In the genomic region with DNA sequence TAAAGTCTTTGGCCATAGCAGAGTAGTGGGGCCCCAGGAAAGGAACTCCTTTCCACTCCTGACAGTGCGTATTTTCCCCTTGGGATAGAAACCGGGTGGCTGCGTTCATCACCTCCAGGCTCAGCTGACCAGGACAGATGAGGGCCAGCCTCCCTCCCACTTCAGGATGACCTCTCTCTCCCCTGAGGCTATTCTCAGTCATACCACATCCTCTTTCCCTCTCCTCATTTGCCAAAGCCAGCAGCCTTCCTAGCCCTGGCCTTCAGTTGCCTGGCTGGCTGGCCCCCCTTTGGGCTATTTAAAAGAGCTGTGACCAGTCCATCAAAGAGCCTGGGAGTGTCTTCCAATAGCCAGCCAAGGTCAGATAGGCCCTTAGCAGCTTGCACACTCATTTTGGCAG, we compare ENCODE assay signal across 13 mouse cellular contexts. TPM values are rescaled to one million over a fixed set of nuclear protein-coding genes. Genes with fewer than 3 reads are reported as not detected.
DNase-seq lines count a peak whose midpoint lies in the region; ATAC-seq and TF ChIP-seq lines count a peak whose summit lies in the region.
"Had no signal": no experiment of that assay in that cellular context is flagged by ENCODE, and none has a peak within 500 bp of the region (broad histone marks: within the 10 kb centered on the region; RNA-seq: fewer than 3 reads in every experiment).

No protein-coding gene starts in this region.

- H3K27me3 ChIP-seq in megakaryocyte, embryonic 14.5 days (replicated peaks): no peaks in the 10 kb centered on the region
- H3K27me3 ChIP-seq in midbrain, embryonic 14.5 days (ENCODE audit: control insufficient read depth, insufficient read depth, low read length): no peaks in the 10 kb centered on the region

- peaks cover 72% of the 10 kb centered on the region for H3K4me1 ChIP-seq in megakaryocyte, embryonic 14.5 days
- no peaks in the 10 kb centered on the region for H3K4me1 ChIP-seq in midbrain, embryonic 14.5 days (ENCODE audit: control insufficient read depth, insufficient read depth, low read length)

- no peak overlapping the region for H3K4me3 ChIP-seq in layer of hippocampus, adult 2 months
- H3K4me3 ChIP-seq in megakaryocyte, embryonic 14.5 days (replicated peaks): peak overlapping the region; percentile 70
- H3K4me3 ChIP-seq in midbrain, embryonic 14.5 days (replicated peaks; ENCODE audit: low read depth, low read length): no peak overlapping the region

- H3K36me3 ChIP-seq in megakaryocyte, embryonic 14.5 days (replicated peaks; ENCODE audit: low read length): peaks cover 92% of the 10 kb centered on the region
- peaks cover 5% of the 10 kb centered on the region; the same call in 1 of the 2 replicates for H3K36me3 ChIP-seq in midbrain, embryonic 14.5 days (ENCODE audit: control insufficient read depth, insufficient read depth, low read length)

- DNase-seq in adrenal gland, adult (ENCODE audit: inconsistent age in 2 of 2, low spot score in 1 of 2): peak; percentile 31 to 74
- no peak for DNase-seq in adrenal gland, adult 18-20 months (ENCODE audit: low spot score in 2 of 2)
- DNase-seq in layer of hippocampus, adult 2 months (ENCODE audit: low spot score in 2 of 2): no peak
- DNase-seq in layer of hippocampus, postnatal 36 days: no peak
- peak; percentile 20 for DNase-seq in gastrocnemius, postnatal 10 days
- no peak for DNase-seq in frontal cortex, postnatal 36 days (ENCODE audit: low spot score in 2 of 2)
- DNase-seq in midbrain, embryonic 14.5 days: no peak
- DNase-seq: cerebellum, adult 11-12 months; thymus, postnatal 14 days had no signal

- H3K9me3 ChIP-seq in megakaryocyte, embryonic 14.5 days: no peaks in the 10 kb centered on the region
- H3K9me3 ChIP-seq in midbrain, embryonic 14.5 days (ENCODE audit: control insufficient read depth, low read length): no peaks in the 10 kb centered on the region

- no peak overlapping the region for H3K4me2 ChIP-seq in midbrain, embryonic 14.5 days (ENCODE audit: low read length)
- H3K4me2 ChIP-seq: hindbrain, embryonic 14.5 days; midbrain, embryonic 11.5 days had no signal

- H3K9ac ChIP-seq in midbrain, embryonic 14.5 days (replicated peaks; ENCODE audit: low read length): no peak overlapping the region
- H3K9ac ChIP-seq: hindbrain, embryonic 14.5 days; liver, embryonic 14.5 days had no signal

- peak overlapping the region; percentile 23; the same call in 1 of the 2 replicates for H3K27ac ChIP-seq in layer of hippocampus, adult 2 months
- H3K27ac ChIP-seq in midbrain, embryonic 14.5 days (replicated peaks; ENCODE audit: low read depth, low read length): no peak overlapping the region
- H3K27ac ChIP-seq: hindbrain, embryonic 14.5 days; liver, embryonic 14.5 days had no signal

- ATAC-seq in midbrain, embryonic 14.5 days (ENCODE audit: low FRiP score, low TSS enrichment): no peak

- TF ChIP-seq CTCF in layer of hippocampus, adult 2 months (conservative IDR thresholded peaks at IDR 0.05): no peak

- 86% methylated on average over 3 of the region's 3 CpGs for WGBS in midbrain, embryonic 14.5 days

RNA-seq across cellular contexts. Expression of a gene that starts 29.8 kb away (rescaled TPM):
- total RNA-seq in adrenal gland, adult 18-20 months (2021): 10 to 100 TPM; 40.8 to 46.1 TPM
- 10 to 100 TPM; 38.7 to 40.5 TPM for total RNA-seq in layer of hippocampus, adult 2 months (2021)
- 10 to 100 TPM; 34.4 to 39.8 TPM for total RNA-seq in layer of hippocampus, postnatal 36 days (2021)
- 10 to 100 TPM; 43.2 to 47.1 TPM for total RNA-seq in gastrocnemius, postnatal 10 days (2021)
- polyA plus RNA-seq in megakaryocyte, embryonic 14.5 days (2012; ENCODE audit: insufficient read depth, low replicate concordance): 36.8 and 115 TPM in 2 replicates
- 24.9 and 26.2 TPM in 2 replicates for polyA plus RNA-seq in midbrain, embryonic 14.5 days (2014; fragmentation: Nextera tagmentation; extraction: Ambion mirVana)

RNA-seq across cellular contexts. Expression of a gene that starts 30.1 kb away (rescaled TPM):
- total RNA-seq in adrenal gland, adult 18-20 months (2021): 100 to 1,000 TPM in 1 of 2 experiments, 10 to 100 TPM in 1; 66.8 to 386 TPM
- total RNA-seq in layer of hippocampus, adult 2 months (2021): 1 to 10 TPM; 6.1 to 6.2 TPM
- 1 to 10 TPM; 5.2 to 7.9 TPM for total RNA-seq in layer of hippocampus, postnatal 36 days (2021)
- 10 to 100 TPM; 14.8 to 24.3 TPM for total RNA-seq in gastrocnemius, postnatal 10 days (2021)
- polyA plus RNA-seq in megakaryocyte, embryonic 14.5 days (2012; ENCODE audit: insufficient read depth, low replicate concordance): 17.6 and 46.0 TPM in 2 replicates
- polyA plus RNA-seq in midbrain, embryonic 14.5 days (2014; fragmentation: Nextera tagmentation; extraction: Ambion mirVana): 1.8 and 5.8 TPM in 2 replicates

RNA-seq across cellular contexts. Expression of a gene that starts 46.1 kb away (rescaled TPM):
- 1 to 10 TPM; 7.3 to 7.5 TPM for total RNA-seq in adrenal gland, adult 18-20 months (2021)
- 1 to 10 TPM; 6.1 to 8.8 TPM for total RNA-seq in layer of hippocampus, adult 2 months (2021)
- 1 to 10 TPM; 6.0 TPM for total RNA-seq in layer of hippocampus, postnatal 36 days (2021)
- 10 to 100 TPM; 11.9 to 15.5 TPM for total RNA-seq in gastrocnemius, postnatal 10 days (2021)
- 10.9 and 16.7 TPM in 2 replicates for polyA plus RNA-seq in megakaryocyte, embryonic 14.5 days (2012; ENCODE audit: insufficient read depth, low replicate concordance)
- 24.7 and 34.6 TPM in 2 replicates for polyA plus RNA-seq in midbrain, embryonic 14.5 days (2014; fragmentation: Nextera tagmentation; extraction: Ambion mirVana)

Comparison
In these comparisons a context has a peak if more than half of its experiments do, and no peak if none do; other contexts are left out.
1. DNase-seq: peak in adrenal gland, adult (2 of 2) and gastrocnemius, postnatal 10 days (single experiment); none in adrenal gland, adult 18-20 months (0 of 2), layer of hippocampus, adult 2 months (0 of 2), layer of hippocampus, postnatal 36 days (0 of 2), frontal cortex, postnatal 36 days (0 of 2) and midbrain, embryonic 14.5 days (single experiment).